Mouse (Mus musculus) stomach, postnatal 0 days (tissue): ENCODE results near the gene Isy1.

ENCODE experiments used
- CTCF ChIP-seq: IDR thresholded peaks from 2 replicates; pipeline ENCODE4 v1.5.1; 2016; ENCODE audit warnings: antibody characterized with exemption, low read depth, mild to moderate bottlenecking, moderate library complexity
- EP300 ChIP-seq: optimal IDR thresholded peaks from 2 replicates; pipeline ENCODE3; 2016; ENCODE audit warnings: antibody characterized with exemption

GRCm38 (mm10) chr6:87850155-87850899 is 11.7 kb upstream of the Isy1 start:
- TF ChIP-seq CTCF (no peak), EP300 (no peak)
